Mouse (Mus musculus) limb, embryonic 10.5 days (tissue): Measurements from ENCODE around the gene Chchd3. TPM values are rescaled to one million over a fixed set of nuclear protein-coding genes. Genes with fewer than 3 reads are reported as not detected.

Experiments used
- DNase-seq: peaks from one replicate; pipeline ENCODE4 v3.0.0-alpha.2; 2017; ENCODE audit warnings: low spot score
- H3K27ac ChIP-seq: fragments of 300-500 bp; sonication (generic); 2 replicates; pipeline ENCODE4 v1.5.1; 2016; ENCODE audit warnings: mild to moderate bottlenecking
- H3K27me3 ChIP-seq: fragments of 300-500 bp; sonication (generic); 2 replicates; pipeline ENCODE4 v1.6.1; 2016; ENCODE audit warnings: low read depth, mild to moderate bottlenecking; ENCODE audit not compliant: poor library complexity, severe bottlenecking
- H3K36me3 ChIP-seq: fragments of 300-500 bp; sonication (generic); 2 replicates; pipeline ENCODE4 v1.6.1; 2016; ENCODE audit warnings: mild to moderate bottlenecking, moderate library complexity
- H3K4me1 ChIP-seq: fragments of 300-500 bp; sonication (generic); 2 replicates; pipeline ENCODE4 v1.6.1; 2016
- H3K4me3 ChIP-seq: fragments of 300-500 bp; sonication (generic); 2 replicates; pipeline ENCODE4 v1.5.1; 2016; ENCODE audit warnings: mild to moderate bottlenecking, moderate library complexity
- H3K9me3 ChIP-seq: fragments of 300-500 bp; sonication (generic); replicated peaks from 2 replicates; pipeline ENCODE4 v1.6.1; 2016; ENCODE audit warnings: mild to moderate bottlenecking
- WGBS: fragments of 180-500 bp; shearing (Covaris S2); methylation state at CpG from one replicate; pipeline ENCODE4 v1.1.7; 2016; 5-methylcytosine and 5-hydroxymethylcytosine counted together
- polyA plus RNA-seq: library from polyadenylated mRNA; unstranded; fragments of >200 nt; fragmentation: Nextera tagmentation; extraction: Ambion mirVana; gene quantifications from 2 replicates; pipeline ENCODE4 v1.2.1, GENCODE M21; 2016

The Chchd3 gene
- polyA plus RNA-seq, 1 experiment from 2014 or later, result 107 TPM

DNA sequence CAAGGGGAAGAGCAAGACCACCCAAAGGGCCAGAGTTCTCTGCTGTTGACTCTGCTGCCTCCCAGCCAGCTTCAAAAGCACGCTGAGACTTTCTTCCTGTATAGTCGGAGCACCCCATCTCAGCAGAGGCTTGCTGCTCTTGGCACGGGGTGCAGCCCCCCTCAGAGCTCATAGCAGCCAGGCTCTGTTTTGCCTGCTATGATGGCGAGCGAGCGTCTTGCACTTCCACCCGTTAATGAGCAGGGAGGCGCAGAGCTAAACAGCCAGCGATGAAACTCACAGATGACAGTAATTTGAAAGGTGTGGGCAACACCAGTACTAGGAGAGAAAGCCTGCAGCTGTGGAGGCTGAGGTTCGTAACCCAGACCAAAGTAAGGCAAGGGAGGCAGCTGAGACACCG is 283.7 kb downstream of the Chchd3 start:
- Histone ChIP-seq H3K9me3 (no peaks in the 10 kb centered on the region), H3K36me3 (no peaks in the 10 kb centered on the region), H3K27ac (no peak overlapping the region), H3K4me1 (peaks cover 25% of the 10 kb centered on the region), H3K27me3 (peaks cover 4% of the 10 kb centered on the region; the same call in 1 of the 2 replicates), H3K4me3 (no peak overlapping the region)
- DNase-seq, result no peak
- WGBS, result 63% methylated on average over 11 of the region's 11 CpGs

DNA sequence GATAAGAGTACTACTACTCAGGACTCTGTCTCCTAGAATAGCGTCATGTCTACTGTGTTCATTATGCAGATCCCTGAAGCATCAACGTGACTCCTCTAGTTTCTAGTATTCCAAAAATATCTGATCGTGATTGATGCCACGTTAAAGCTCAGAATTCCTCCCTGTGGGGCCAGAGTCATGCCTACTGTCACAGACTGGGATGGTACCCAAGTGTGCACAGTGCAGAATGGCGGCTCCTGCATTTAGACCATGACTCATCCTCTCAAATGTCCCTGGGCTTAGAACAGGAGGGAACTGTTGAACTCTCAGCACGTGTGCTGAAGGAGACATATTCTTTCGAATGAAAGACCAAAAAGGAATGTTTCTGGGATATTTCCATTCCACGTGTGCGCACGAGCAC is 305.5 kb downstream of the Chchd3 start:
- WGBS, result 88% methylated on average over 10 of the region's 10 CpGs
- no peaks in the 10 kb centered on the region for H3K9me3 ChIP-seq
- no peak overlapping the region for H3K27ac ChIP-seq
- DNase-seq, result no peak
- H3K4me3 ChIP-seq, result no peak overlapping the region
- H3K27me3 ChIP-seq, result no peaks in the 10 kb centered on the region
- no peaks in the 10 kb centered on the region for H3K4me1 ChIP-seq
- no peaks in the 10 kb centered on the region for H3K36me3 ChIP-seq

DNA sequence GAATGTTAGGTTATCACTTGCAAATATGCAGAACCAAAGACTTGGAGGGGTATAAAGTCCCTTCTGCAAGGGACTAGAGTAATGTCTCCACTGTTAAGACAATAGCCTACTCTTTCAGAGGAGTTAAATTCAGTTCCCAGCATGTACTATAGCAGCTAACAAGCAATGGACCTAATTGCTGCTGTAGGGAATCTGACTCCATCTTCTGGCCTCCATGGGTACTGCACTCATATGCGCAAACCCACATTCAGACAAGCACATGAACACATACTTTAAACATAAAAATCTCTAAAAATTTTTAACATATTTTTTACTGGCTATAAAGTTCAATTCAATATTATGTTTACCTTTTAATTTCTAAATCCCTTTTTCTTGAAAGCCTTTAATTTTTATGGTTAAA is 310.2 kb downstream of the Chchd3 start:
- Histone ChIP-seq H3K36me3 (no peaks in the 10 kb centered on the region), H3K9me3 (no peaks in the 10 kb centered on the region), H3K4me1 (peaks cover 15% of the 10 kb centered on the region; the same call in 1 of the 2 replicates), H3K27me3 (no peaks in the 10 kb centered on the region), H3K27ac (no peak overlapping the region), H3K4me3 (no peak overlapping the region)
- 92% methylated on average over 1 of the region's 1 CpGs for WGBS
- no peak for DNase-seq

DNA sequence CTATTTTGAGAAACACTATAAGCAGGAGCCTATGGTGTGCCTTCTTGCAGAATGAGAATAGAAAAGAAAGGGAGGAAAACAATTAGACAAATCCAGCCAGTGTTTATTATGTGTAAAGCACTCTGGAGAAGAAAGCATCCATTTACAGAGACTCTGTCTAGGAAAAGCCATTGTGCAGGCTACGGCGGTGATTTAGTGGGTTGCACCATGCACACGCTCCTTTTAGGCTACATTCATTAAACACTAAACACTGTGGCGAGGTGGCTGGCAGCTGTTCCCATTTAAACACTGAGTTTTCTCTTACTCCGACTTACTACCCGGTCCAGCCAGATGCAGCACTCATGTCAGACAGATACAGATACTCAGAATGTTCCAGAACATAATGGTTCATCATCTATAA is 311.3 kb downstream of the Chchd3 start:
- no peak for DNase-seq
- Histone ChIP-seq H3K4me3 (no peak overlapping the region), H3K9me3 (no peaks in the 10 kb centered on the region), H3K27ac (no peak overlapping the region), H3K27me3 (no peaks in the 10 kb centered on the region), H3K4me1 (peaks cover 15% of the 10 kb centered on the region; the same call in 1 of the 2 replicates), H3K36me3 (no peaks in the 10 kb centered on the region)
- 63% methylated on average over 6 of the region's 6 CpGs for WGBS

DNA sequence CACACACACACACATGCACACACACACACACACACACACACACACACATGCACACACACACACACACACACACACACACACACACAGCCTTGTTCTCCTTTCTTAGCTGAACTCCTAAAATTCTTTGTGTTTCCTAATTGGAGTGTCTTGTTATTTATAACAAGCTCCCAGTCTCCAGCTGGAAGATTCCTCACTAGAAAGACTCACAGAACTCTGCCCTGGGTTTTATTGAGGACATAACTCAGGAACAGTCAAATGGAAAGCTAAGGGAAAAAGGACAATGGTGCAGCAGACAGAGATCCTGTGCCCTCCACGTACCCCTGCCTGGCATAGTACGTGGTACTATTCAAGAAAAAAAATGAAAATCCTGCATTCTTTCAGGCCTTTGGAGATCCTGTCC is 312.7 kb downstream of the Chchd3 start:
- Histone ChIP-seq H3K27ac (no peak overlapping the region), H3K36me3 (no peaks in the 10 kb centered on the region), H3K4me1 (peaks cover 15% of the 10 kb centered on the region; the same call in 1 of the 2 replicates), H3K4me3 (no peak overlapping the region), H3K27me3 (no peaks in the 10 kb centered on the region), H3K9me3 (no peaks in the 10 kb centered on the region)
- DNase-seq, result no peak
- 88% methylated on average over 2 of the region's 2 CpGs for WGBS

Other genes starting within 250 kb of the Chchd3 start
- 24.5 and 28.7 TPM in 2 replicates for gene Exoc4, start 188.8 kb upstream of the Chchd3 start, polyA plus RNA-seq